Mouse (Mus musculus) kidney, postnatal 36 days (tissue): ENCODE measurements at regions not wholly inside any gene's neighbourhood (a gene's known extent, or its start where the extent isn't known, plus 50 kb on each side); places are given as distances from the start of the nearest gene placed in this dataset.

Experiments
- DNase-seq, 2 experiments: peaks; one replicate each; pipeline ENCODE4 v3.0.0; 2021 to 2022; ENCODE audit warnings: mixed read lengths in 2 of 2

DNA sequence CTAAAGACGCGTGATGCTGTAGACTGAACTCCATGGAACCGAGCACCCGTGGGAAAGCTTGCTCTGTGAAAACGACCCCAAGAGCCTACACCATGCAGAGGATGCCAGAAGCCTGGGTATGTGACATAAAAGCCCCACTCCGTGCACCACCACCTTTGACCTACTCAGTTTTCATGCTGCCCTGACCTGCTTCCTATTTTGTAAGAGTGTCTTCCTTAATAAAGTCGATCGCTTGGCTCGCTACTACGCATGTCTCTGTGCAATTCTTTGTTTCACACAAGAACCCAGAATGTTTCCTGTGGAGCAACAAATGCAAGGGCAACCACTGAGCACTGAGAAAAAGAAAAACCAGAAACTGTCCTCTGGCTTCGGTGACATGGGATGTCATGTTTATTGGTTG, 60.5 kb downstream of the Sec61b start:
- no peak for DNase-seq

DNA sequence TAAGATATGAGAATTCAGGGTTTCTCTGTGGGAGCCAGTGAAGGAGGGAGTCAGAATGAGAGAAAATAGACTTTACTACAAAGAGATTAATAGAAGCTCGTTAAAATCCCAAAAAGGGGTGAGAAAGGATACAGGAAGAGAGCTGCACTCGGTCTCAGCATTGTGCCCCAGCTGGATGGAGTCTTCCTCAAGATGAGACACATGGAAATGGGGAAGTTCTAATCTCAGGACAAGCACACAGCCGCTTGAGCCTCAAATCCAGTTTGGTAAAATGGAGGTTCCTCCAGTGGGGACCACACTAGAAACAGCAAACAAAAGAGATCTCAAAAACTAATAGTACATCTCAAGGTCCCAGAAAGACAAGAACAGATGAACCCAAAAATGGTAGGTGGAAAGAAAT, 93.2 kb downstream of the Sec61b start:
- DNase-seq = no peak

DNA sequence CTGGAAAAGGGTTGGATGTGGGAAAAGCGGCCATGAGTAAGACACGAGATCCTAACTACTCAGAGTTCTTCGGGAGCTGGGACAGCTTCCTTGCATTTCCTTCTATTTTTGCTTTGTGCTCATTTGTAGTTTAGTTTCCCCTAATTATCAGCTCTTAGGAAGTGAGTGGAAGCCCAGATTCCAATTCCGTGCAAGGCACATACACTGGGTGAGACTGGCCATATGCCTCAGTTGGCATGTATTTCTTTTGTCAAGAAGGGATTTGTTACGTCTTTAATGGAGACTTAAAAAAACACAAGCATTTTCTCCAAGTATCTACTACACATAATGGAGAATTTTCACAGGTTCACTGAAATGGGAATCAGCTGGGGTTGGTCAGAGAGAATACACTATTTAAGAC, 96.4 kb downstream of the Sec61b start:
- no peak for DNase-seq

DNA sequence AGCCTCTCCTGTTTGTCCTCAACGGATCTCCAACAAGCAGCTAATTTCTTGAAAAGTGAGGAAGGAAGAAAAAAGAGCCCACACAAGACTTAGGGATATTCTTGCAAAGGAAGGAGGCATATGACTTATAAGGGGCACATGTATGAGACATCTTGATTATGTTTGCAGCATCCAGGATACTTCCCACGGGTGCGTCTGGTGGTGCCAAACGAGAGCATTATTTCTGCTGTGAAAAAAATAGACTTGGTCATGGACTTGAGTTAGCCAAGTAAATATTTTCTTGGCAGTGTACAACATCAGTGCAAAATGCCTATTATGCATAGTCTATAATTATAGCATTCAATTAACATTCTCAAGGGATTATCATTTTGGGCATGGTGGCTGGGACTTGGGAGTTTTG, 101.6 kb downstream of the Sec61b start:
- no peak for DNase-seq

DNA sequence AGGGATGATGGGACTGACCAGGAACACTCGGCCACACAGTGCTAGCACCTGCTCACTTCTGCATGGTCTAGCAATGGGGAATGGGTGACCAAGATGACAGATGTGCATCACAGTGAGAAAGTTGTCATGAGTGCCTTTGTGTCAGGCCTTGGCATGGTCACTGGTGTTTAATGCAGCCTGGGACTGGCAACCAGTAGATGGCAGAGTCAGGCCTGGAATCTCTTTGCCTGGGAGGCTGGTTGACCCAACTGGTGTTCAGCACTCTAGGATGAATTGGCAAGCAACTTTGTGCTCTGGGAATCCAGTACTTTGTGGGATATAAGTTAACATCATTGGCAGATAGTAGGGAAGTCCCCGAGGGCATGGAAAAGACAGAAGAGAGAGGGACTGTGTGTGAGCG, 103.0 kb downstream of the Sec61b start:
- DNase-seq = peak; percentile 11 to 37

DNA sequence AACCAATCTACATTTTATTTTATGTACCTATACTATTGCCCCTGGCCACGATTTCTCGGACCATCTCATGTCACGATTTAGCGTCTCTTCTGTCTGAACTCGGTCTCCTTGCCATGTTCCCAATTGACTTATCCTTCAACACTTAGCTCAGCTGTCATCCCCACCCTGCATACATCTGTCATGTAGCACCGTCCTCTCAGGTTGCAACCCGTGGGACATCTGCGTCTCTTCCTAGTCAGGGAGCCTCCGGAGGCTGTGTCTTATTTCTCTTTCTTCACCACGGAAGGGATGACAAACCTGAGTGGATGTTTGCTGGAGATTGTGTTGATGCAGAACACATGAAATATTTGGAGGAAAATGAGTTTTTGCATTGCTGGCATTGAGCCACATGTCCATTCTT, 104.2 kb downstream of the Sec61b start:
- no peak for DNase-seq

DNA sequence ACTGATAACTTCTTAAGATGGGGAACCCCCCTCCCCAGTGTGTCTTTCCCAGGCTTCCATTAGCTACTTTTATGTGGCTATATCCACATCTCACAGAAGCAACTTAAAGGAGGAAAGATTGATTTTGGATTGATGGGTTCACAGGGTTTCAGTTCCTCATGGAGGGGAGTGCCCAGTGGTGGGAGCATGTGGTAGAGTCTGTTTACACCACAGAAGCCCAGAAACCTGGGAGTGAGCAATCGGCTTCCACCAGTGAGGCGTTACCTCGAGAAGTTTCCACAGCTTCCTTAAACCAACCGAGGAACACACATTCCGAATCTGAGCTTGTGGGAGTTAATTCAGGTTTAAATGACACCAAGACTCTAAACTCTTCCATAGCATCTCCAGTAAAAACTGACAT, 106.1 kb downstream of the Sec61b start:
- no peak for DNase-seq

DNA sequence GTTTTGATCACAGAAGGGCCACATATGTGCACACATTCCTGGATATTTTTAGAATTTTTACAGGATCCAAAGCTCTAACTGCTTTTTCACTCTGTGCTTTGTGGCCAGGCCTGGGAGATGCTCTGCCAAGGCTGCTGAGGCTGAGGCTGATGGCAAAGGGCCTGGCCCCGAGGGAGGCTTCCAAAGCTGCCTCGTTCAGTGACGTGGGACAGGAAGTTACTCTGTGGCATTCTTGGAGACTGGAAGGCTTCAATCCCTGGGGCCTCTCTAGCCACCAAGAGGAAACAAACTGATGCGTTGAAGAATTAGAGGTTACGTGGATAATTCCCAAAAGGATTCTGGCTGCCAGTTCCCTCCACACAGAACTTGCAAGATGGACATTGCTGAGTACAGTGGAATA, 112.8 kb downstream of the Sec61b start:
- DNase-seq = peak; percentile 42 to 54

DNA sequence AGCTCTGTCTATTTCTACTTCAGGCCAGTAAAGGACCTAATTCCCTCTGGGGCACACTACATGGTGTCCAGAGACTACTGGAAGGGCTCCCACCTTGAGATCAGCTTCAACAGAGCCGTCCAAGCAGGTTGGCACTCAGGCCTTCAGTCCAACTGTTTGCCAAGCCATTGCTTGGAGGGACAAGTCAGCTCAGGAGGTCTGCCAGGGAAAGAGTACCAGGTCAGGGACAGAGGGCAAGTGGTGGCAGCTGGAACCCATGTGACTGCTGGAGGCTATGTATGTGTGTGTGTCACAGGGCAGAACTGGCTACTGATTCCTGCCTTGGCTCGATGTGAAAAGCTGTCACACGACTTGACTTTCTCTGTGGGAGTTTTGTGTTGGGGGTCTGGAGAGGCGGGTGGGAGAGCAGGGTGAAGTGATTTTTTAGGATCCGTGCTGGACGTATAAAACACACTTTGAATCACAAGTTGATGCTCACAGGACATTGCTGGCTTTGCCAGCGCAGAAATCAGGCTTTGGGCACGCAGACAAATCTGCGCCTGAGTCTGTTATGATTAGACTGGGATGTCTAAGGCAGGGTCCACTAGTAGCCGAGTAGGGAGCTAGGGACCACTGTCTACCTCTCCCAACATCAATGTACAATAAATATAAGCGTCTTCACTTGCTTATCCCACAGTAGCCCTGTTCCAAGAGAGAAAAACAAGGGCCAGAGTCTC, 118.0 kb downstream of the Sec61b start:
- no peak for DNase-seq

DNA sequence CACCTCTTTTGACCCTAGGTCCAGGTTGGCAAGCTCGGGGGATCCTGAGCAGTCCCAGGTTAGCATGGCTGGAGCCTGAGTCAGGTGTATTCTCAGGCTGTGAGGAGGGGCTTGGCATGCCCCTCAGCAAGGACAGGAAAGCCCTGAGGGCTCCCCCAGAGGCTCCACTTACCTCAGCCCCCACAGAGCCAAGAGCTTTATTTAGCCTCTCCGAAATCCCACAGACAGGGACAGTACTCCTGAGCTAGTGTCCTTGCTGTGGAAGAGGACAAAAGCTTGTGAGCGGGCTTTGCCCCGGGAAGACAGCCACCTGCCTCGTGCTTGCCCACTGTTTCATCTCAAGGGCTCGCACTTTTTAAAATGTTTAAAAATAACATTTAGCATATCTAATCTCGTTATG, 118.7 kb downstream of the Sec61b start:
- no peak for DNase-seq

DNA sequence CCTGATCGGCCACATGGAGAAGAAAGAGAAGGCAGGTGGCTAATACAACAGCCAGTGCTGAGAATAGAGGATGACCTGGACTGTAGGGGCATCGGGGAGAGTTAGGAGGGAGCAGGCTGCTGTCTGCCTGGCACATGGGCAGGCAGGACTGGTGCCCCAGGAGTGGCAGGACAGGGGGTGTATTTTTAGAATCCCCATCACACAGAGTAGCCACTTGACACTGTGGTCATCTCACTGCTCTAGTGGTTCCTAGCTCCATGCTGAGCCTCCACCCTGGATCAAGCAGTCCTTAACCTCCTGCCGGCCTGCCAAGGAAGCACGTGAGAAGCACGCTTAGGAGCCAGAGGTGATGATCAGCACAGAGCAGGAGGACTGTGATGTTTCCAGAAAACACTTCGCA, 119.7 kb downstream of the Sec61b start:
- no peak for DNase-seq

DNA sequence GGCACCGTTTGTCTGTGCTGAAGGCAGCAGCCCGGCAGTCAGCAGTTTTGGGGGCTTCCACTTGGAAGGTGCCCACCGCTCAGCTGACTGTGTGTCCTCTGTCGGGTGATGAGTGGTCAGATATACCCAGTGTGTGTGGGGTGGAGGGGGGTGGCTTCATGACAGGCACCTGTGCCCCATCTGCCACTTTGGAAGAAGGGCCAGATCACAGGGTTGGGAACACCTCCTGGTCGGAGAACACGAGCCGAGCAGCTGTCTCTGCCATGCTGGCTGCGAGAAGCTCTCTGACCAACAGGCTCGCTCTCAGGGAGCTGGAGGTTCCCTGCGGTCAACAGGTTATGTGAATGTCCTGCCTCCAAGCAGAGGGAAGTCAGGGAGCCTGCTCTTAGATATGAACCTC, 121.4 kb downstream of the Sec61b start:
- no peak for DNase-seq

DNA sequence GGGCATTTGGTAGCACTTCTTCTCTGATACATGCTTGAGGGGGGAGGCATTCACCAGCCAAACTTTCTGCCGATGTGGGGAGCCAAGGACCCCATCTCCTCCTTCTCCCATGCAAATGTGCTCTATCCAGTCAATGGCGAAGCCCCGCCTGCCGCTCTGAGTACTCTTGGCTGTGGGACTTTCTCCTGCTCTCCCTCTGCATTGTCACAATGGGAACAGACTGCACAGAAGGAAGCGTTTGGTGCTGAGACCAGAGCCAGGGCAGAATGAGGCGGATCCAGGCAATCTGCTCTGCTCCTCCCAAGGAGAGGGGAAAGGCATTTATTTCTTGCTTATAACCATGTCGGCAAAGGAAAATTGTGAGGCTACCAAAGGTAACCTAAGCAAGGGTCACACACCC, 123.1 kb downstream of the Sec61b start:
- DNase-seq = no peak

DNA sequence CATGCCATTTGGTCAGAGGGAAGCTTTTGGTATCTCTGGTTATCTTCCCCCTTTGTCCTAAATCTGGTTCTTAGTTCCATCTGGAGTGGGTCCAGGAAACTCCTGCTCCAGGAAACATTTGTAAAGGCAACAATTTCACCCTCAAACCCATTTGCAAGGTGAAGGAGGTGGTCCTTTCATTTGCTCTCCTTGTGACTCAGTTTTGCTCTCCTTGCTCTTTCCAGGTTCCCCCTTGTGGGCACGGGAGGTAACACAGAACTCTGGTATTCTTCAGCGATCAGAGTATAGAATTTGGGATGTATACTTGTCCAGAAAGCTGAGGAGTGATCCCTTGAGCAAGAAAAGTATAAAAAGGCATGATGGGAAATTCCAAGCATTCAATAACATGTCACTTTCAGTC, 123.8 kb downstream of the Sec61b start:
- peak in 1 of 2 experiments; percentile 54 for DNase-seq

DNA sequence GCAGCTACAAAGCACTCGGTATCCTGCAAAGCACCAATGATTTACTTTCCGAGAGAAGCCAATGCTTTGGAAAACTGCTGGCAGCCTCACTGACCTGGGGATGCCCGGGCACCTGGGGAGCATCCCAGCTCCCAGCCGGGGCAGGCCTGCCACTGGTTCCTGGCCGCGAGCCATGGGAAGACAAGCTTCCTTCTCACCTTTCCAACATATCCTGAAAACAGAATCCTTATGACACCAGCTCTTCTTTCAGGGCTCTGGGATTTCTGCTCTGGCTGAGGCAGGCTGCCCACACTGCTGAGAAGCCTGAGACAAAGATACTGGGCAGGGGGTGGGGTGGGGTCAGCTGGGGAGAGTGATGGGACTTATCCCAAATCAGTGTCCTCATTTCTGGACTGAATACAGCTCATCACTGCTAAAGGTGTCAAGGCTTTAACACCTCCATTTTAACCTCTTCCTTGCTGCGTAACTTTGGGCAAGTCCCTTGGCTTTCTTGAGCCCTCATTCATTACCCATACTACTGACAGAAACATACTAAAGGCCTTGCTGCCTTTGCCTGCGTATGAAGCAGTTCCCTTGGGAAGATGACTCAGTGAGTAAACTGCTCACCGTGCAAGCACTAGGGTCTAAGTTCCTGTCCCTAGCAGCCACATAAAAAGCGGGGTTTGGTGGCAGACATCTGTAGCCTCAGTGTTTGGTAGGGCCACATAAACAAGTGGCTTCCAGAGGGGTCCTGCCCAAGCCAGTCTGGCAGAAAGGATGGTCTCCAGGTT, 127.0 kb downstream of the Sec61b start:
- peak in 1 of 2 experiments; percentile 33 for DNase-seq

DNA sequence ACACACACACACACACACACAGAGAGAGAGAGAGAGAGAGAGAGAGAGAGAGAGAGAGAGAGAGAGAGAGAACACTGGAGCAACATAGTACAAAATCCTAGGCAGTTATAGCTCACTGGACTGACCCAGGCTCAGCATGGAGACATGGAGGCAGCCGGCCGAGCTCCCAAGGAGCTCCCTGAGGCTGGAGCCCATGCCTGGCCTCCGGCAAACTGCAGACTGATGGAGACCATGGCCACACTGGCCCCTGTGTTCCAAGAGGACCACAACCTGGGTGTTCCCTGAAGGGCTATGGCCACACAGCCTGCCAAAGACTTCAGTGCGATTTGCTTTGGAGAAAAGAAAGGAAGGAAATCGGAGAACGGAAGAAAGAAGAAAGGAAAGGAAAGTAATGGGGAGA, 128.9 kb downstream of the Sec61b start:
- DNase-seq = peak in 1 of 2 experiments; percentile 5

DNA sequence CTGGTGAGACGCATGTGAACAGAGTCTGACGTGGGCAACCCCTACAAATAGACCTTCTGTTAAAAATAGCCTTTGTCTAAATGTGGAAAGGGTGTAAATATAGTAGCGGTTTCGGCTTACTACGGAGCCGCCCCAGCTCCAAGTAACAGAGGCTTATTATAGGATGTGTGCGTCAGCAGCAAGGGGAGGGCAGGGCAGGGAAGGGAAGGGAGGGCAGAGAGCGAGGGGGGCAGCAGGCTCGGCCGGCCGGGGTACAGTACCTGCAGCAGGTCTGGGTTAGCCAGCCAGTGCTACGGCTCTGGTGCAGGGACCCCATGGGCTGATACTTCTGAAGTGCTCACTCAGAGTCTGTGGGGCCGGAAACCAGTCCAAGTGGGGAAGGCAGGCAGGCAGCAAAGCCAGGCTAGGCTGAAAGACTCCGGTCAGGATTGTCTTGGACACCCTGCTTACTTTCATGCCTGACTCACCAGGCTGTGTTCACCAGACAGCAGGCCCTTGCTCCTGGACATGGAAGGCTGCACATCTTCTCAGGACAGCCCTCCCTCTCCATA, 129.5 kb downstream of the Sec61b start:
- peak; percentile 8 to 29 for DNase-seq

DNA sequence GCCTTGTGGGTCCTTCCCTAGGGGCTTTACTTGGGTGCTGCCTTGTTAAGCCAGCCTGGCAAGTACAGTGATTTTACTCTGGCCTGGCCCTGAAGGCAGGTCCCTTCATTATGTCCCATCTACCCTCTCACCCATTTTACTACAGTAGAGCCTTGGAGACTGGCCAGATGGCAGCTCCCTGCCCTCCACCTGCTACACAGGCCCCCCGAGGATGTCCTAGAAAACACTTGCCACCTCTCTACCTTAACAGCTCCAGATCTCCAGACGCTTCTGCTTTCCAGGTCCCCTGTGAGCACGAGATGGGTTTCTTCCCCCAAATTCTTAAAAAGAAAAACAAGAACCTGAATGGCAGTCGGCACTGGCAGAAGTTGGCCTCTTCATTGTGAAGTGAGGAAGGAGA, 131.2 kb downstream of the Sec61b start:
- DNase-seq = no peak

DNA sequence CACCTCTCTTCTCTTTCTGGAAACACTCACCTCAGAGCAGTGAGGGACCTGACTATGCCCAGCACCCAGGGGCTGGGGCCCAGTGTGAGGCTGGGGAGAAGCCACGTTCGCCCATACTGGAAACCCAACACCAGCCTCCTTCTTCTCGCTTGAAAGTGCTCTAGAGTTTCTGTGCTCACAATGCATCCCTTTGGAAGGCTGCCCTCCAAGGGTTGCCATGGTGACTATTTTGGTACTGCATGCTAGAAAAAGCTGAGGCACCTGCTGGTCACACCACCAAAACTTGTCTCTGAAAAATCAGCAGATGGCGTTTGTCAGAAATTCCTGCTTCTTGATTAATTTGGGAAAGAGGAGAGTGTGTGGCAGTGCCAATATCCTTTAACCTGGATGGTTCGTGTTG, 134.2 kb downstream of the Sec61b start:
- no peak for DNase-seq

DNA sequence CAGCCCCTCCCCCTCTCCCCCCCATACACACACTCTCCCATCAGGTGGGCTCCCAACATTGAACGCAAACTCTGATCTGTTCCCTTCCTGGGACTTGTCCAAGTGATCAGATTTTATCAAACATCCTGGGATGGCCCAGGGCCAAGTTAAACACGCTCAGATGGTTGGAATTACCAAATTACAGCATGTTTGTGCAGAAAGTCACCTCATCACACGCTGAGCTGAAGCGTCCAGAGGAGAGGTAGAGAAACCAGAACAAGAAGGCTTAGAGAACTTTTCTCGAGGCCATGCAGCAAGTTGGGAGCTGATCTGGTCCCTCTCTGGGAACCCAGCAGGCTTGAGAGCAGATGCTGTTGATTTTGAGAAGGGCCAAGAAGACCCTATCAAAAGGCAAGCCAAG, 136.5 kb downstream of the Sec61b start:
- no peak for DNase-seq

DNA sequence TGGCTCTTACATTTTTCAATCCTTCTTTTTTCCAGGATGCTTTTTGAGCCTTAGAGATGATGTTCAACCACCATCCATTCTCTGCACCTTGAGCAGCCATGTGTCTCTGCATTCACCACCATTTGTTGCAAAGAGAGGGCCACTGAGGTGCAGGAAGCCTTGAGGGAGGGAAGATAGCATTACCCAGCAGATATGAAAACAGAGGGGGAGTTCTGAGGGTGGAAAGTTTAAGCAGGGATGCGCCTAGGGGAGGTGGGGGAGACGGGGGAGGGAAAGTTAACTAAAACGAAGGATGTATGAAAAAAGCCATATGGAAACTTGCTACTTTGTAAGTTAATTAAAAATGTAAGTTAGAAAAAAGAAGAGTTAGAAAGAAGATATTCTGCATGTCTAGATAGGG, 142.1 kb downstream of the Sec61b start:
- DNase-seq = no peak

DNA sequence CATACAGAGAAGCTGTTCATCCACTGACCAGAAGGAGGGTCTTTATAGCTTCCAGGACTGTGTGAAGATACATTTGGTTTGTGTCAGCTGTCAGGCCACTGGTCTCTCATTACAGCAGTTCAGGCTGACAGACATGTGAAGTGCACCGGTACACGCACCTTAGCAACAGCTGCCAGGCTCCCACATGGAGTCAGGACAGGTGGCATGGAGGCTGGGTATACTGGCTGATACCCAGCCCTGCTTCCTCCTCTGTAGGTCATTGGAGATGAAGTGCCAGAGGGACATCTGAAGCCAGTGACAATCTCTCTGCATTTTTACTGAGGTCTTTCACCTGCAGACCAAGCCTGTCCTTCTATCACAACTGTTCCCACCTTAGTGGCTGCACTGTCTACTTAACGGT, 146.2 kb downstream of the Sec61b start:
- no peak for DNase-seq

DNA sequence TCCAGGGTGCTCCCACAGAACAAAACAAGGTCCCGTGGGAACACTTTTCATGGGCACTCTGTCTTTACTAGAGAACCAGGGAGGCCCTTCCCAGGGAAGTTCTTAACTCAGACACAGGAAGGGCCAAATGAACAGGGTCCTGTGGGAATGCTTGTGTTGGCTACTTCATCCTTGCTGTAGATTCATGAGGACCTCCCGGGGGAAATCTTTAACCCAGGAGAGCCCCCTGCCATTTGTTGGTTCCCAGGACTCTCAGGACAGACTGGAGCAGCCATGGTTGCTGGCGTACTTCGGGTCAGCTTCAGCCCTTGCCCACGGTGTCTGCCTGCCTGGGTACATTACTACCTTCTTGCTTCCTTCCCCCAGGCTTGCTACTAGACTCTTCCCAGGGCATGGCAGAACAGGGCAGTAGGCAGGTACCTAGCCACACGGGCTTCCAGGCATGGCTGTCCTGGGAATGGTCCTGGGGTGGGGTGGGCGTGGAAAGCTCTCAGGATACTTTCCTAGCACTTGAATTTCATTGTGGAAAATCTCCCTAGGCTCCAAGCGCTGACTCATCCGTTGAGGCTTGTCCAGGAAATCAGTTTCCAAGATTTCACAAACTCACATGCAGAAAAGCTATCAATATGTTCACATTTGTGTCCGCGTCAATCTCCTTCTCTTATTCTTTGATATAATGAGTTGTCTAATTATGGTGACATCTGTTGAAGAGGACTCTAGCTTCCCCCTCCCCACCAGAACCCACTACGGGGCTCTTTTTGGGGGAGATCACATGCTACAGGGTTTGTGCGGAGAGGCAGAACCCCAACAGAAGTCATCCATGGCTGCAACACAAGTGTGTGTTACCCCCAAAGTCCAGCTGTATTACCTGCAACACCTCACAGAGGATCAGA, 148.6 kb downstream of the Sec61b start:
- no peak for DNase-seq
